Mouse (Mus musculus) liver, adult 2 months (tissue): Measurements from ENCODE around the gene Tmsb15l. TPM values are rescaled to one million over a fixed set of nuclear protein-coding genes. Genes with fewer than 3 reads are reported as not detected.
A peak's percentile ranks its signal among the peaks of the same experiment; 100 is the strongest.
"Not testable (repeated sequence)": the region's sequence is repeated elsewhere in the genome, so short reads cannot be mapped to it uniquely, and the experiment has no call there.

Source experiments
- DNase-seq: peaks from one replicate; pipeline ENCODE4 v3.0.0-alpha.2; 2011; ENCODE audit warnings: low read depth, low spot score; ENCODE audit errors: extremely low read depth
- H3K27ac ChIP-seq: fragments of 200-500 bp; replicated peaks from 2 replicates; pipeline ENCODE4 v1.5.1; 2012; ENCODE audit warnings: low read depth, mild to moderate bottlenecking, control low read depth, inconsistent platforms, low read length; ENCODE audit not compliant: insufficient read depth
- H3K27me3 ChIP-seq: fragments of 200-500 bp; 2 replicates; pipeline ENCODE4 v1.6.1; 2012; ENCODE audit warnings: mild to moderate bottlenecking, moderate library complexity, low read length, inconsistent platforms; ENCODE audit not compliant: control insufficient read depth, insufficient read depth
- H3K36me3 ChIP-seq: fragments of 200-500 bp; 2 replicates; pipeline ENCODE4 v1.6.1; 2012; ENCODE audit warnings: low read length, inconsistent platforms; ENCODE audit not compliant: control insufficient read depth, insufficient read depth
- H3K4me1 ChIP-seq: fragments of 200-500 bp; 2 replicates; pipeline ENCODE4 v1.6.1; 2011; ENCODE audit warnings: low read length; ENCODE audit not compliant: control insufficient read depth, insufficient read depth
- H3K4me3 ChIP-seq: fragments of 200-500 bp; 2 replicates; pipeline ENCODE4 v1.5.1; 2011; ENCODE audit warnings: low read depth, mild to moderate bottlenecking, control low read depth, low read length, moderate library complexity; ENCODE audit not compliant: insufficient read depth
- H3K79me2 ChIP-seq: fragments of 200-500 bp; 2 replicates; pipeline ENCODE4 v1.6.1; 2012; ENCODE audit warnings: inconsistent platforms, mild to moderate bottlenecking, low read length, moderate library complexity; ENCODE audit not compliant: control insufficient read depth, insufficient read depth
- H3K9ac ChIP-seq: fragments of 200-500 bp; 2 replicates; pipeline ENCODE4 v1.6.1; 2012; ENCODE audit warnings: low read depth, mild to moderate bottlenecking, control low read depth, inconsistent platforms, low read length
- CTCF ChIP-seq: fragments of 200-500 bp; IDR thresholded peaks from 2 replicates; pipeline ENCODE4 v1.5.1; 2011; ENCODE audit warnings: low read depth, low read length, control low read depth
- POLR2A ChIP-seq: fragments of 200-500 bp; IDR thresholded peaks from 2 replicates; pipeline ENCODE4 v1.6.1; 2011; ENCODE audit warnings: low read length, control low read depth; ENCODE audit not compliant: insufficient read depth; ENCODE audit errors: extremely low read depth
- WGBS: fragments of 180-500 bp; shearing (Covaris S2); methylation state at CpG from one replicate; pipeline ENCODE4 v1.1.7; 2018; 5-methylcytosine and 5-hydroxymethylcytosine counted together
- polyA plus RNA-seq: library from polyadenylated mRNA; depleted of rRNA; stranded (reverse); fragments of >200 nt; gene quantifications from 2 replicates; pipeline ENCODE4 v1.2.3, GENCODE M21; 2012
- total RNA-seq: library from RNA; depleted of rRNA; stranded (reverse); fragments of >200 nt; gene quantifications from 2 replicates; pipeline ENCODE4 v1.2.3, GENCODE M21; 2014

Gene Tmsb15l
- total and polyA plus RNA-seq, 2 experiments = 0.12 to 2.2 TPM

DNA sequence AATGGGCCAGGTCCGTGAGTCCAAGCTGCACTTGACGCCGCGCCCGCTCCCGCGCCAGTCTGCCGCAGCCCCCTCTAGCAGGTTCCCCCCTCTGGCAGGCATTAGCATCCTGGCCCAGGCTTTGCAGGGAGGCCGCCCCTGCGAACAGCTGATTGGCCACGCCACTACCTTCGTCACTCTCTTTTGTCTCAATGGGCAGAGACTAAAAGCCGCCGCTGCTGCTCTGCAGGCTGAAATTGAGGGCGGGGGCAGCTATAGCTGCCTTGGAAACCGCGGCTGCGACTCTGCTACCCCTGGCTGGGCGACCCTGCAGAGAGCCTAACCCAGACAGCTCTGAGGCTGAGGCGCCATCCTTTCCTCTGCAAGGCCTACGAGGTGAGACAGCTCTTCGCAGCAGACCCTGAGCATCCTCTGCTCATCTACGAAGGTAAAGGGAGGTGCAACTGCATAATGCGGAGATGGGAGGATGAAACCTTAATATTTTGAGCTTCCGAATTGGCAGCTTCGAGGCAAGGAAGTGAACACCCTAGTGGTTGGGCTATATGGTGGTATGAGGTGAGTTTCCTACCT, 16.4 kb upstream of the Tmsb15l start, which contains the start of gene Zcchc18:
Zcchc18 (plus strand) TSS at position 178 of the 570 bp plus-strand sequence.
- no peak for TF ChIP-seq POLR2A
- TF ChIP-seq CTCF = no peak
- no peak within 1 kb of the TSS for H3K9ac ChIP-seq
- H3K4me1 ChIP-seq = no peaks in the 10 kb centered on the region
- WGBS = 4% methylated on average over 25 of the region's 26 CpGs
- peak within 1 kb of the TSS; percentile 33; the same call in 1 of the 2 replicates for H3K4me3 ChIP-seq
- no peak within 1 kb of the TSS for H3K27ac ChIP-seq
- no peak for DNase-seq
- no peaks in the 10 kb centered on the region for H3K79me2 ChIP-seq
- no peaks in the 10 kb centered on the region for H3K27me3 ChIP-seq
- no peaks in the 10 kb centered on the region for H3K36me3 ChIP-seq

DNA sequence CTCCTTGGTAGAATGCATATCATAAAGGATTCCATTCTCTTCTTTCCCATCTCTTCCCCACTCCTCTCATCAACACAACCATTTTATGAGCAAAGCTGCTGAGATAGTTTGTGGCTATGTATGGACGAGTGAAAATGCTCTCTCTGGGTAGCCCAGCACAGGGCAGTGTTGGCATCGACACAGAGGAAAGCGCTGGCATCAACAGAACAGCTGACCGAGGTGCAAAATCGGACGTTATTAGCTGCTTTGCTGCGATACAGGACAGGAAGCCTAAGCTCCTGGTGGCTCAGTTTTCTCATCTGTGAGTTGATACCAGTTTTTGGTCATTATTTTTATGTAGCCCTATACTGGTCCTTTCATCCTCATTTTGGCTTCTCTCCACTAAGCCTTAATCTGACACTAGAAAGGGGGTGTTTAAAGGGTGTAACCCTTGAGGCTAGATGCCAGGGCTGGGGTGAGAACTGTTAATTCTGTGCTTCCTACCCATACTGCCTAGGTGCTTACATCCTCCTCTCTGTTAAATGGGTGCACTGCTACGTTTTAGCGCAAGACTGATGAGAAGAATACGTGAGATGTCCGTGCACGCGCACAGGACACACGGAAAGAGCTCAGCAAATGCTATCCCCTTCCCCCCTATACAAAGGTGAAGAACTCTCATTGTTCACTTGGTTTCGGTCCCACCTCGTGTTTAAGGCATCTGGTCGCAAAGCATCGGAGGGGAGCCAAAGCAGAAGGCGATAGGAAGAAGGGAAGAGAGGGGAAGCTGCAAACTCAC, 15.7 kb upstream of the Tmsb15l start:
- H3K36me3 ChIP-seq = no peaks in the 10 kb centered on the region
- H3K27ac ChIP-seq = no peak overlapping the region
- no peaks in the 10 kb centered on the region for H3K79me2 ChIP-seq
- DNase-seq = no peak
- H3K4me1 ChIP-seq = no peaks in the 10 kb centered on the region
- H3K27me3 ChIP-seq = no peaks in the 10 kb centered on the region
- H3K9ac ChIP-seq = no peak overlapping the region
- WGBS = 14% methylated on average over 19 of the region's 19 CpGs
- H3K4me3 ChIP-seq = peak overlapping the region; percentile 33; the same call in 1 of the 2 replicates
- TF ChIP-seq CTCF (no peak), POLR2A (no peak)

DNA sequence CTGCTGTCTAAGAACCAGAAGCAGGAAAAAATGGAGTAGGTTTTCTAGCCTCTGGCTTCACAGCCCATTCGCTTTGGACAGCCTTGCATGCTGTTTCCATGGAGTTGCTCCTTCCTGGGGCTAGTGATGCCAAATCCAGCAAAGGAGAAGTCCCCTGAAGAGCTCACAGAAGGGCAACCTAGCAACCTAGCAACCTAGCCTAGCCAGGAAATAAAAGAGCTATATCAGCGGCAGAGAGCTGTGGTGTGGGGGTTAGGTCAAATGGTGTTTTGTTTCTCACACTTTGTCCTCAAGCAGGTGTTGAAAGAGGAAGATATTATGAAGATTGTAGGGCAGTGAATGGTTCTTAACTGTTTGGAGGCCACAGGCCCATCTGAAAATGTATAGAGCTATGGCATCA, 14.6 kb upstream of the Tmsb15l start:
- Histone ChIP-seq H3K9ac (no peak overlapping the region), H3K4me1 (no peaks in the 10 kb centered on the region), H3K27ac (no peak overlapping the region), H3K4me3 (no peak overlapping the region), H3K27me3 (no peaks in the 10 kb centered on the region), H3K79me2 (no peaks in the 10 kb centered on the region), H3K36me3 (no peaks in the 10 kb centered on the region)
- WGBS = 57% methylated on average over 2 of the region's 2 CpGs
- TF ChIP-seq CTCF (no peak), POLR2A (no peak)
- no peak for DNase-seq

DNA sequence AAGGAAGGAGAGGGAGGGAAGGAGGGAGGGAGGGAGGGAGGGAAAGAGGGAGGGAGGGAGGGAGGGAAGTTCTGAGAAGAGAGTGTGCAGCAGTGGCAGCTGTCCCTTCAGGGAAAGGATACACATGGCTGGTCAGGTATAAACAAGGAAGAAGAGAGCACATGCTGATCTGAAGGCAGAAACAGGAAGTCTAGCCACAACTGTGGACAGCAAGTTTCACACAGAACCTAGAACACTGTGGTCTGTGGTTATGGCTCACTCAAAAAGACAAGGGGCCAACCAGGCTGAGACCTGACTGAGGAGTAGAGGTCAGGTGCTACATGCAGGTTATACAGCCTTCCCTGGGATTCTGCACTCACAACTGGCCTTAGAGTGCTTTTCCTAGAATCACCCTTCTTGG, 9.4 kb upstream of the Tmsb15l start:
- Histone ChIP-seq H3K4me1 (no peaks in the 10 kb centered on the region), H3K27ac (no peak overlapping the region), H3K79me2 (no peaks in the 10 kb centered on the region), H3K36me3 (no peaks in the 10 kb centered on the region), H3K4me3 (no peak overlapping the region), H3K27me3 (no peaks in the 10 kb centered on the region), H3K9ac (no peak overlapping the region)
- TF ChIP-seq POLR2A (no peak), CTCF (no peak)
- no peak for DNase-seq

DNA sequence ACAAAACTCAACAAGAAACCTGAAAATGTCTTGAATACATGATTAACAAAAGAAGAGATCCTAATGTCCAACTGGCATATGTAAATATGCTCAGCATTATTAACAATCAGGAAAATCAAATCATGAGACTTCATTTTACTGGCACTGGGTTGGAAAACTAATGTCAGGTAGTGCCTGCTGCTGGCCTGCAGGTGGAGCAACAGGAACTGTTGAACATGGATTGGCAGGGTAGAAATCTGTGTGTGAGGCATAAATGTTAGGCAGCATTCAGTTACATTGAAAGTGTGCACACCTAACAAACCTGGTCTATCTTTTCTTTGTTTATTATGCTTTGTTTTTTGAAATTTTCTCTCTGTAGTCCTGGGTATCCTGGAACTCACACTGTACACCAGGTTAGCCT, 1.9 kb upstream of the Tmsb15l start:
- Histone ChIP-seq H3K9ac (no peak overlapping the region), H3K4me3 (no peak overlapping the region), H3K79me2 (no peaks in the 10 kb centered on the region), H3K27ac (no peak overlapping the region), H3K27me3 (no peaks in the 10 kb centered on the region), H3K4me1 (no peaks in the 10 kb centered on the region; the same call in 1 of the 2 replicates), H3K36me3 (no peaks in the 10 kb centered on the region)
- TF ChIP-seq POLR2A (no peak), CTCF (peak; percentile 40; the same call in 1 of the 2 replicates)
- DNase-seq = no peak

DNA sequence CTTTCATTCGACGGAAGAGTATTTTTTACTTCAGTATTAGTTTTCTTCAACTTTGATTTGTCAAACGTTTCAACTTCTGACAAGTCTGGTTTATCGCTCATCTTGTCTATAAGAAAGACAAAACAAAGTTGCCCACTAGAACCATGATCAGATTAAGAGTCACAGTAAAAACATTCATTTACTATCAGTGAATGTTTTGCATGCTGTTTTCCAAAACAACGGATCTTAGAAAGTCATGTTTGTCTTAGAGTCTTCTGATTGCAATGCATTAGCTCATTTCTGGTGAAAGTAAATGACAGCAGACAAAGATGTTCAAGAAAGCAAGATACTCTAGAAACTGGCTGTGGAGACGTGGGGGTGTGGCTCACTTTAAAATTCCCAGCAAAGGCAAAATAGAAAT, 1.3 kb downstream of the Tmsb15l start, which contains the start of gene Tmsb15b2:
Tmsb15b2 (minus strand) TSS at position 101 of the 400 bp plus-strand sequence.
- not testable (repeated sequence) for H3K27ac ChIP-seq, H3K36me3 ChIP-seq, H3K27me3 ChIP-seq, DNase-seq, H3K9ac ChIP-seq, H3K79me2 ChIP-seq, H3K4me1 ChIP-seq, H3K4me3 ChIP-seq
- WGBS = 89% methylated on average over 6 of the region's 6 CpGs
